Mouse (Mus musculus): Measurements from ENCODE around the gene Fbxw10. TPM values are rescaled to one million over a fixed set of nuclear protein-coding genes. Genes with fewer than 3 reads are reported as not detected.

Fbxw10 gene
- polyA plus RNA-seq, 1 experiment from 2014 or later, result 0.81 TPM

GRCm38 (mm10) chr11:62848301-62848700, 1.4 kb downstream of the Fbxw10 start:
- Histone ChIP-seq H3K27ac (replicated peaks) (no peak overlapping the region), H3K4me1 (peaks cover 24% of the 10 kb centered on the region), H3K27me3 (replicated peaks; ENCODE audit: low read depth, poor library complexity, severe bottlenecking) (peaks cover 18% of the 10 kb centered on the region; the same call in 1 of the 2 replicates), H3K4me3 (no peak overlapping the region), H3K36me3 (replicated peaks) (no peaks in the 10 kb centered on the region), H3K9me3 (no peaks in the 10 kb centered on the region)
- peak; percentile 16 for DNase-seq (ENCODE audit: low spot score)
- WGBS, result 12% methylated on average over 2 of the region's 2 CpGs

- Histone ChIP-seq H3K36me3 (replicated peaks) (no peaks in the 10 kb centered on the region), H3K4me3 (no peak overlapping the region), H3K4me1 (peaks cover 24% of the 10 kb centered on the region), H3K9me3 (no peaks in the 10 kb centered on the region), H3K27me3 (replicated peaks; ENCODE audit: low read depth, poor library complexity, severe bottlenecking) (peaks cover 18% of the 10 kb centered on the region; the same call in 1 of the 2 replicates), H3K27ac (replicated peaks) (no peak overlapping the region)
- DNase-seq (ENCODE audit: low spot score), result no peak
- 72% methylated on average over 1 of the region's 1 CpGs for WGBS
These were observed 4.3 kb downstream of the Fbxw10 start for GRCm38 (mm10) chr11:62851199-62851598.

DNA sequence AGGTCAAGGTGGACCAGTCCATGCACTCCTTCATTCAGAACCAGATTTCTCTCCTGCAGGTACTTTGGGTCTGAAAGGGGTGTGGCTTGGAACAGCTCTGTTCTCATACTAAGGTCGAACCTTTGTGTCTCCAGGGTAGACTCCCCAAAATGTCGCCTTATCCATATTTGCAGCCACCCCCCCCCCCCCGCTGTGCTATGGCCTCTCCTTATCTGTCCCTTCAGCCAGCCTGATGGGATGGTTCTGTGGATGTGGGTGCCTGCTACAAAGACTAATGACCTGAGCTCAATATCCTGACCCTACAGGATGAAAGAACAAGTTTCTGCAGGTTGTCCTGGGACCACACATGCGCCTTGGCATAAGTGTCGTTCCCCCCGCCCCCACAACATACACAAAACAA, 6.5 kb downstream of the Fbxw10 start:
- peaks cover 18% of the 10 kb centered on the region; the same call in 1 of the 2 replicates for H3K27me3 ChIP-seq (replicated peaks; ENCODE audit: low read depth, poor library complexity, severe bottlenecking)
- no peak overlapping the region for H3K4me3 ChIP-seq
- 89% methylated on average over 6 of the region's 6 CpGs for WGBS
- H3K36me3 ChIP-seq (replicated peaks), result no peaks in the 10 kb centered on the region
- H3K4me1 ChIP-seq, result peaks cover 10% of the 10 kb centered on the region
- no peak overlapping the region for H3K27ac ChIP-seq (replicated peaks)
- no peak for DNase-seq (ENCODE audit: low spot score)
- no peaks in the 10 kb centered on the region for H3K9me3 ChIP-seq

DNA sequence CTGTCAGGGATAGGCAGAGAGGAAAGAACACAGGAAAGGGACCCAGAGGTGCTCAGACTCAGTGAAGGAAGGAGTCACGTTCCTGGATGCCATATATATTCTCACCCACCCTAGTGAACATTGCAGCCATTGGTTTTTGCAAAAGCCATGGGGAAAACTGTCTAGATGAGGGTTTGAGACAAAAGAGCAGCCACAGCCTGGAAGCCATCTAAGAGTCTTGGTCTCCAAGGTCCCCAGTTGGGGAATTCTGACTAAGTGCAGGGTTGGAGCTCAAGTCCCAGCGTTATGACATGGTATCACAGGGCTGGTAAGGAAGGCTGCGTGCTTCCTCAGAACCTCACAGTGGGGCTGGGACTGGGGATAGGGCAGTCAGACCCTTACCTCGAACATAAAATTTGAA, 18.7 kb downstream of the Fbxw10 start:
- Histone ChIP-seq H3K9me3 (no peaks in the 10 kb centered on the region), H3K4me1 (no peaks in the 10 kb centered on the region), H3K4me3 (no peak overlapping the region), H3K27ac (replicated peaks) (no peak overlapping the region), H3K36me3 (replicated peaks) (no peaks in the 10 kb centered on the region), H3K27me3 (replicated peaks; ENCODE audit: low read depth, poor library complexity, severe bottlenecking) (no peaks in the 10 kb centered on the region)
- DNase-seq (ENCODE audit: low spot score), result no peak
- WGBS, result 74% methylated on average over 4 of the region's 4 CpGs

- Histone ChIP-seq H3K27me3 (replicated peaks; ENCODE audit: low read depth, poor library complexity, severe bottlenecking) (no peaks in the 10 kb centered on the region), H3K4me1 (no peaks in the 10 kb centered on the region), H3K9me3 (no peaks in the 10 kb centered on the region), H3K4me3 (no peak overlapping the region), H3K36me3 (replicated peaks) (no peaks in the 10 kb centered on the region), H3K27ac (replicated peaks) (no peak overlapping the region)
- no peak for DNase-seq (ENCODE audit: low spot score)
- WGBS, result 85% methylated on average over 7 of the region's 7 CpGs
These were observed 19.8 kb downstream of the Fbxw10 start for GRCm38 (mm10) chr11:62866685-62867084.

DNA sequence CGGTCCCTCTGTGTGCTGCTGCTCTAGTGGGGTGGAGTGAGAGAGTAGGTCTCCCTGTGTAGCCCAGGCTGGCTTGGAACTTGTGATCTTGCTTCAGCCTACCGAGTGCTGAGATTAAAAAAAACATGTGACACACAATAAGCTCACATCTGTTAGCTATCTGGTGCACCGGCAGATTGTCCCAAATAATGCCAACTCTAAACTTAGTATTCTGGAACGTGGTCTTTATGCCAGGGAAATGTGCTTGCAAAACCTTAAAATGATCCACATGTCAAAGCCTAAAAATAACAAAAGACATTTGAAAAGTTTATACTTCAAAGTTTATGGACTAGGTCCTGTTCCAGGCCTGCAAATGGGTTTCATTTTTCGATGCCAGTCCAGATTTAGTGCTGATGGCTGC, 22.3 kb downstream of the Fbxw10 start:
- Histone ChIP-seq H3K36me3 (replicated peaks) (no peaks in the 10 kb centered on the region), H3K4me3 (no peak overlapping the region), H3K27ac (replicated peaks) (no peak overlapping the region), H3K9me3 (no peaks in the 10 kb centered on the region), H3K4me1 (no peaks in the 10 kb centered on the region), H3K27me3 (replicated peaks; ENCODE audit: low read depth, poor library complexity, severe bottlenecking) (no peaks in the 10 kb centered on the region)
- 78% methylated on average over 5 of the region's 5 CpGs for WGBS
- DNase-seq (ENCODE audit: low spot score), result no peak

GRCm38 (mm10) chr11:62869715-62870371, 23.0 kb downstream of the Fbxw10 start:
- Histone ChIP-seq H3K27ac (replicated peaks) (no peak overlapping the region), H3K36me3 (replicated peaks) (no peaks in the 10 kb centered on the region), H3K9me3 (no peaks in the 10 kb centered on the region), H3K4me3 (no peak overlapping the region), H3K4me1 (no peaks in the 10 kb centered on the region), H3K27me3 (replicated peaks; ENCODE audit: low read depth, poor library complexity, severe bottlenecking) (no peaks in the 10 kb centered on the region)
- 86% methylated on average over 8 of the region's 8 CpGs for WGBS
- no peak for DNase-seq (ENCODE audit: low spot score)

- peaks cover 7% of the 10 kb centered on the region for H3K4me1 ChIP-seq
- no peaks in the 10 kb centered on the region for H3K36me3 ChIP-seq (replicated peaks)
- H3K27me3 ChIP-seq (replicated peaks; ENCODE audit: low read depth, poor library complexity, severe bottlenecking), result no peaks in the 10 kb centered on the region
- no peak overlapping the region for H3K4me3 ChIP-seq
- DNase-seq (ENCODE audit: low spot score), result no peak
- no peaks in the 10 kb centered on the region for H3K9me3 ChIP-seq
- 79% methylated on average over 9 of the region's 9 CpGs for WGBS
- H3K27ac ChIP-seq (replicated peaks), result no peak overlapping the region
These were observed 26.6 kb downstream of the Fbxw10 start for GRCm38 (mm10) chr11:62873479-62873878.

DNA sequence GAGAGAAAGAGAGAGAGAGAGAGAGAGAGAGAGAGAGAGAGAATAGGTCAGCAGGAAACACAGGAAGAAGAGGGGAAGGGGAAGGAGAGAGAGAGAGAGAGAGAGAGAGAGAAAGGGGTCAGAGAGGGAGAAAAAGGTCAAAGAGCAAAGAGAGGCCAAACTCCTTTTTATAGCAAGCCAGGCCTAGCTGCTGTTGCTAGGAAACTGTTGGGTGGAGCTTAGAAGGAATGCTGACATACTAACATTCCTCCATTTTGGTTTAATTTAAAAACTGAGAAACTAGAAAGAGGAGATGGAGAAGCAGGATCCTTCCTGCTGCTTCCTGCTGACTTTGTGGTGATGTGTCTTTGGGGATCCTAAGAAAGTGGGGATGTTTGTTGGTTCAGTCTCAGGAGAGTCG, 28.8 kb downstream of the Fbxw10 start:
- no peak for DNase-seq (ENCODE audit: low spot score)

DNA sequence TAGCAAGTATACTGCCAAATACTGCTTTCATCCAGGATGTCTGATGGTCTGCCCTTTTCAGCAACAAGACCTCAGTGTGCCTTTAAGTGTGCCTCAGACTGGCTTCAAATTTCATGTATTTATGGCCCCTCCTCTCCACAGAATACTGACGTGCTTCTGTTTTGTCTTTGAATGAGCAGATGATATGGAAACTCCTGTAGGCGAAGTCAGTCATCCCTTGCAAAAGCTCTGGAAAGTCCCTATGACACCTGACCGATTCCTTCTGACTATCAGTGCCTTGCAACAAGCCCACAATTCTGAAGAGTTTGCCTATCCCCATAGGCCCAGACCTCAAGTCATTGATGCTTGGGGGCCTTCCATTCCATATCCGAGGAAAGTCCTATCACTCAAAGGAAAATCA, 29.6 kb downstream of the Fbxw10 start:
- no peaks in the 10 kb centered on the region for H3K36me3 ChIP-seq (replicated peaks)
- H3K9me3 ChIP-seq, result no peaks in the 10 kb centered on the region
- no peaks in the 10 kb centered on the region for H3K27me3 ChIP-seq (replicated peaks; ENCODE audit: low read depth, poor library complexity, severe bottlenecking)
- 80% methylated on average over 4 of the region's 4 CpGs for WGBS
- H3K4me1 ChIP-seq, result peaks cover 12% of the 10 kb centered on the region
- no peak overlapping the region for H3K4me3 ChIP-seq
- no peak overlapping the region for H3K27ac ChIP-seq (replicated peaks)
- no peak for DNase-seq (ENCODE audit: low spot score)

More for the DNA sequence above, 28.8 kb downstream of the Fbxw10 start:
- 89% methylated on average over 1 of the region's 1 CpGs for WGBS
- Histone ChIP-seq H3K4me3 (no peak overlapping the region), H3K9me3 (no peaks in the 10 kb centered on the region), H3K27ac (replicated peaks) (no peak overlapping the region; the same call in 1 of the 2 replicates), H3K27me3 (replicated peaks; ENCODE audit: low read depth, poor library complexity, severe bottlenecking) (no peaks in the 10 kb centered on the region), H3K4me1 (peaks cover 12% of the 10 kb centered on the region), H3K36me3 (replicated peaks) (no peaks in the 10 kb centered on the region)

DNA sequence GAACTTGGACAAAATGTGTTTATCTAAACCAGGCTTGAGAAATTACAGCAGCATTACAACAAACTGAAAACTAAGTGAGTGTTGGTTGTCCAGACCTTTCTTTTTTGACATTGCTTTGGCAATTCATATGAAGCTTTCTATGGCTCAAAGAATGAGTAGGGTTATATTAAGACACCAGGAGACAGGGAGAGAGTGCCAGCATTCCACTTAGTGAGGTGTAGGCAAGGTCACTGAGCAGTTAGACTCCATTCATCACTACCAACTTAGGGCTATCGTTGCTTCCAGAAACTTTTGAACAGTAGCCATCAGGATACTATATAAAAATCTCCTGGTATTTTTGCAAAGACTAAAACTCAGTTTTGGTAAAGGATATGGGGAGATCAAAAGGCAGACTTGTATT, 30.5 kb downstream of the Fbxw10 start:
- DNase-seq (ENCODE audit: low spot score), result no peak
- Histone ChIP-seq H3K36me3 (replicated peaks) (0 out of 2 replicates have a peak, but pooled peaks cover 6% of the 10 kb centered on the region), H3K27me3 (replicated peaks; ENCODE audit: low read depth, poor library complexity, severe bottlenecking) (no peaks in the 10 kb centered on the region), H3K4me3 (no peak overlapping the region), H3K4me1 (peaks cover 12% of the 10 kb centered on the region), H3K27ac (replicated peaks) (no peak overlapping the region), H3K9me3 (no peaks in the 10 kb centered on the region)
- 90% methylated on average over 1 of the region's 1 CpGs for WGBS

- peaks cover 12% of the 10 kb centered on the region for H3K4me1 ChIP-seq
- no peaks in the 10 kb centered on the region for H3K9me3 ChIP-seq
- DNase-seq (ENCODE audit: low spot score), result no peak
- peaks cover 12% of the 10 kb centered on the region for H3K36me3 ChIP-seq (replicated peaks)
- peak overlapping the region; percentile 72 for H3K4me3 ChIP-seq
- peak overlapping the region; percentile 87; the same call in 1 of the 2 replicates for H3K27ac ChIP-seq (replicated peaks)
- no peaks in the 10 kb centered on the region for H3K27me3 ChIP-seq (replicated peaks; ENCODE audit: low read depth, poor library complexity, severe bottlenecking)
- WGBS, result 32% methylated on average over 9 of the region's 9 CpGs
These were observed 31.9 kb downstream of the Fbxw10 start for GRCm38 (mm10) chr11:62878728-62879127.

DNA sequence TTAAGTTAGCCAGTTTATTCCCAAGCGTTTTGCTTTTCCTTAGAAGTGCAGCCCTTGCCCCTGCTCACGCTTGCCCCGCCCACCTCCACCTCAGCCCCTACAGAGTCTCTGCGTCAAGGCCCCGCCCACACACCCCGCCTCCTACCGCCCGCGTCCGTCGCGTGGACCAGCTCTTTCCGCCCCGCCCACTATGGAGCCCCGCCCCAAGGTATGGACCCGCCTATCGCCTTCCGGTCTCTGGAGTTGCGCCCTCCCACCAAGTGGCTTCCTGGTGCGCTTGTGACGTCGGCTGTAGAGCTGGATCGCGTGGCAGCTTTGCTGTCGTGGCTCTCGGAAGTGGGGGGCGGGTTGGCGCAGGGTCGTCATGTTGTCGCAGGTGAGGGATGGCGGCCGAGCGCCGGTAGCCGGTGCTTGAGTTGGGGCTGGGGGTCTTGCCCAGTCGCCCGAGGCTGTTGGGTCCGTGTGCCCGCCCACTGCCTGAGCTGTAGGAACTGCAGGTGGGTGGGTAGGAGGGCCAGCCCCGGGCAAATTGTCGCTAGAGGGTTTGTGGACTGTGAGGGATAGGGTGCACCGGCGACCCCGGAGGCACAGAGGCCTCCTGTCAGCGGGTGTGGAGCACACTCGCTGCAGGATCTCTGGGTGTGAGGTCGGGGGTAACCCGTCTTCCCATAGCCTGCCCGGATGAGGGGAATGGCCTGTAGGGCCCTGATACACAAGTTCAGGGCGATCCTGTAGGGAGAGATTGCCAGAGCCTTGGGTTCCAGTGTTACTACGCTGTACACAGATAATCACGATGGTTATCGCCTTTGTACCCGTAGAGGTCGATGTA, 32.6 kb downstream of the Fbxw10 start, which contains the start of gene Tvp23b:
TSS of gene Tvp23b (plus strand) at position 236 of the 829 bp plus-strand sequence.
- Histone ChIP-seq H3K4me1 (peaks cover 12% of the 10 kb centered on the region), H3K4me3 (peak within 1 kb of the TSS; percentile 72), H3K27me3 (replicated peaks; ENCODE audit: low read depth, poor library complexity, severe bottlenecking) (no peaks in the 10 kb centered on the region), H3K9me3 (no peaks in the 10 kb centered on the region), H3K36me3 (replicated peaks) (peaks cover 19% of the 10 kb centered on the region), H3K27ac (replicated peaks) (peak within 1 kb of the TSS; percentile 87)
- peak; percentile 100 for DNase-seq (ENCODE audit: low spot score)
- 2% methylated on average over 55 of the region's 55 CpGs for WGBS

Data from embryonic facial prominence, embryonic 10.5 days (tissue).